Comparison of ENCODE assay signal across 28 mouse cellular contexts in the genomic region with DNA sequence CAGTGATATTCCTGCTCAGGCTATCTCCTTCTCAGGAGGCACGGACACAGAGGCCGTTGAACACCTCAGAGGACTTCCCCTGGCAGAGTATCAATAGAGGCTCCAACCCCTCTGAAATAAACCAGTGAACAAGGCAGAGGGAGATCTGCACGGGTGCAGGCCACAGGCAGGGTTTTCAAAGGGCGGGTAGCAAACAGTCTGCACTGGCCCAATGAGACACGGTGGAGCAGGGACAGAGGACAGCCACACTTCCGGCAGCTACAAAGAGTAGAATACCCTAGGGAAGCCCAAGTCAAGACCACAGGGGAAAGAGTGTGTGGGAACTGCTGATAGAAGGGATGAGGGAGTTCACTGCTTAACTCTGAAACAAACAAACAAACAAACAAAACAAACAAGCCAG. TPM values are rescaled to one million over a fixed set of nuclear protein-coding genes. Genes with fewer than 3 reads are reported as not detected.
DNase-seq lines count a peak whose midpoint lies in the region; ATAC-seq and TF ChIP-seq lines count a peak whose summit lies in the region.
"Had no signal": no experiment of that assay in that cellular context is flagged by ENCODE, and none has a peak within 500 bp of the region (broad histone marks: within the 10 kb centered on the region; RNA-seq: fewer than 3 reads in every experiment).

No protein-coding gene starts in this region.

- no peak overlapping the region for H3K4me2 ChIP-seq in hindbrain, embryonic 13.5 days
- no peak overlapping the region for H3K4me2 ChIP-seq in hindbrain, postnatal 0 days (ENCODE audit: low read depth, low read length)
- peak overlapping the region; percentile 62 for H3K4me2 ChIP-seq in liver, embryonic 11.5 days
- H3K4me2 ChIP-seq in liver, postnatal 0 days (ENCODE audit: low read depth, low read length) = peak overlapping the region; percentile 59
- H3K4me2 ChIP-seq: hindbrain, embryonic 14.5 days; midbrain, embryonic 13.5 days had no signal

- no peak for DNase-seq in hindbrain, postnatal 0 days (ENCODE audit: low spot score)
- DNase-seq in liver, embryonic 11.5 days (ENCODE audit: low spot score) = no peak
- no peak for DNase-seq in liver, postnatal 0 days
- no peak for DNase-seq in testis, postnatal 14 days (ENCODE audit: low spot score)
- DNase-seq: adrenal gland, postnatal 25 days; cerebellum, adult 11-12 months; cerebellum, postnatal 10 days; heart, postnatal 36 days; kidney, adult 8-10 months; kidney, postnatal 10 days; left cerebral cortex, postnatal 4 days; right cerebral cortex, postnatal 14 days; thymus, postnatal 25 days had no signal

- no peak for TF ChIP-seq EP300 in liver, postnatal 0 days (IDR thresholded peaks at IDR 0.05; ENCODE audit: low read depth)

- H3K9me3 ChIP-seq in erythroblast, embryonic 14.5 days (ENCODE audit: control insufficient read depth, low read length) = no peaks in the 10 kb centered on the region
- H3K9me3 ChIP-seq in hindbrain, embryonic 13.5 days = no peaks in the 10 kb centered on the region
- no peaks in the 10 kb centered on the region for H3K9me3 ChIP-seq in hindbrain, postnatal 0 days (ENCODE audit: low read length)
- H3K9me3 ChIP-seq in liver, embryonic 11.5 days (ENCODE audit: control insufficient read depth, low read length) = no peaks in the 10 kb centered on the region
- no peaks in the 10 kb centered on the region for H3K9me3 ChIP-seq in liver, postnatal 0 days (ENCODE audit: low read length)
- H3K9me3 ChIP-seq: embryonic facial prominence, embryonic 10.5 days; megakaryocyte, embryonic 14.5 days; midbrain, embryonic 13.5 days had no signal

- H3K4me1 ChIP-seq in erythroblast, embryonic 14.5 days (ENCODE audit: control insufficient read depth) = peaks cover 94% of the 10 kb centered on the region
- H3K4me1 ChIP-seq in hindbrain, embryonic 13.5 days (replicated peaks) = peaks cover 25% of the 10 kb centered on the region
- no peaks in the 10 kb centered on the region for H3K4me1 ChIP-seq in hindbrain, postnatal 0 days (ENCODE audit: insufficient read depth, low read length)
- peaks cover 71% of the 10 kb centered on the region for H3K4me1 ChIP-seq in liver, embryonic 11.5 days (replicated peaks; ENCODE audit: control insufficient read depth, insufficient read depth, low read length)
- H3K4me1 ChIP-seq in liver, postnatal 0 days (ENCODE audit: insufficient read depth) = peaks cover 56% of the 10 kb centered on the region

- H3K4me3 ChIP-seq in erythroblast, embryonic 14.5 days (replicated peaks) = peak overlapping the region; percentile 66
- no peak overlapping the region for H3K4me3 ChIP-seq in hindbrain, embryonic 13.5 days
- no peak overlapping the region for H3K4me3 ChIP-seq in hindbrain, postnatal 0 days (ENCODE audit: low read length)
- peak overlapping the region; percentile 34 for H3K4me3 ChIP-seq in liver, embryonic 11.5 days (ENCODE audit: low read depth, low read length)
- peak overlapping the region; percentile 22 for H3K4me3 ChIP-seq in liver, postnatal 0 days (ENCODE audit: low read depth, low read length)
- H3K4me3 ChIP-seq: embryonic facial prominence, embryonic 10.5 days; megakaryocyte, embryonic 14.5 days; midbrain, embryonic 13.5 days had no signal

- H3K9ac ChIP-seq in hindbrain, embryonic 13.5 days = 0 out of 2 replicates have a peak overlapping the region, but pooled peaks have one; percentile 20
- no peak overlapping the region for H3K9ac ChIP-seq in hindbrain, postnatal 0 days (replicated peaks; ENCODE audit: low read length)
- H3K9ac ChIP-seq in liver, embryonic 11.5 days (ENCODE audit: low read depth, low read length) = peak overlapping the region; percentile 65
- H3K9ac ChIP-seq in liver, postnatal 0 days (replicated peaks) = peak overlapping the region; percentile 61
- H3K9ac ChIP-seq: hindbrain, embryonic 14.5 days; midbrain, embryonic 13.5 days had no signal

- ATAC-seq in erythroblast, adult 5-6 weeks (replicated peaks; ENCODE audit: low FRiP score, poor library complexity, severe bottlenecking) = no peak
- ATAC-seq in hindbrain, embryonic 13.5 days (ENCODE audit: low FRiP score) = no peak
- ATAC-seq in hindbrain, postnatal 0 days = no peak
- no peak for ATAC-seq in liver, embryonic 11.5 days (replicated peaks; ENCODE audit: low FRiP score)
- no peak for ATAC-seq in liver, postnatal 0 days
- ATAC-seq: midbrain, embryonic 13.5 days had no signal

- H3K27me3 ChIP-seq in erythroblast, embryonic 14.5 days (ENCODE audit: control insufficient read depth) = no peaks in the 10 kb centered on the region
- no peaks in the 10 kb centered on the region for H3K27me3 ChIP-seq in hindbrain, embryonic 13.5 days
- H3K27me3 ChIP-seq in hindbrain, postnatal 0 days (ENCODE audit: insufficient read depth, low read length) = no peaks in the 10 kb centered on the region
- no peaks in the 10 kb centered on the region for H3K27me3 ChIP-seq in liver, embryonic 11.5 days (replicated peaks; ENCODE audit: control insufficient read depth, insufficient read depth, low read length)
- no peaks in the 10 kb centered on the region for H3K27me3 ChIP-seq in liver, postnatal 0 days (ENCODE audit: insufficient read depth, low read length)
- H3K27me3 ChIP-seq: megakaryocyte, embryonic 14.5 days; midbrain, embryonic 13.5 days had no signal

- TF ChIP-seq CTCF in hindbrain, postnatal 0 days (IDR thresholded peaks at IDR 0.05; ENCODE audit: low read depth) = no peak
- TF ChIP-seq CTCF in liver, postnatal 0 days (IDR thresholded peaks at IDR 0.05; ENCODE audit: low read depth) = no peak

- H3K36me3 ChIP-seq in erythroblast, embryonic 14.5 days (ENCODE audit: control insufficient read depth) = peaks cover 82% of the 10 kb centered on the region
- H3K36me3 ChIP-seq in hindbrain, embryonic 13.5 days = peaks cover 32% of the 10 kb centered on the region
- 0 out of 2 replicates have a peak, but pooled peaks cover 5% of the 10 kb centered on the region for H3K36me3 ChIP-seq in hindbrain, postnatal 0 days (ENCODE audit: insufficient read depth, low read length)
- H3K36me3 ChIP-seq in liver, embryonic 11.5 days (ENCODE audit: control insufficient read depth, insufficient read depth, low read length) = no peaks in the 10 kb centered on the region
- H3K36me3 ChIP-seq in liver, postnatal 0 days (replicated peaks; ENCODE audit: insufficient read depth, low read length) = peaks cover 6% of the 10 kb centered on the region

- 74% methylated on average over 6 of the region's 6 CpGs for WGBS in hindbrain, embryonic 13.5 days
- WGBS in hindbrain, postnatal 0 days = 66% methylated on average over 6 of the region's 6 CpGs
- 58% methylated on average over 6 of the region's 6 CpGs for WGBS in liver, embryonic 11.5 days
- 52% methylated on average over 6 of the region's 6 CpGs for WGBS in liver, postnatal 0 days (ENCODE audit: insufficient replicate concordance)

- no peak overlapping the region for H3K27ac ChIP-seq in hindbrain, embryonic 13.5 days
- no peak overlapping the region for H3K27ac ChIP-seq in hindbrain, postnatal 0 days
- peak overlapping the region; percentile 87 for H3K27ac ChIP-seq in liver, embryonic 11.5 days (ENCODE audit: low read depth, low read length)
- peak overlapping the region; percentile 93 for H3K27ac ChIP-seq in liver, postnatal 0 days (ENCODE audit: low read depth)
- H3K27ac ChIP-seq: embryonic facial prominence, embryonic 10.5 days; hindbrain, embryonic 14.5 days; midbrain, embryonic 13.5 days had no signal

RNA-seq across cellular contexts. Expression of a gene that starts 10.2 kb away (rescaled TPM):
- polyA plus RNA-seq in erythroblast, embryonic 14.5 days (2012) = 3.3 TPM in 2 replicates
- 55.9 and 63.5 TPM in 2 replicates for total RNA-seq in erythroblast, adult 5-6 weeks (2015; ENCODE audit: low replicate concordance)
- 60.6 and 63.8 TPM in 2 replicates for total RNA-seq in erythroblast, adult 5-6 weeks (2017; ENCODE audit: low replicate concordance)
- 15.0 and 18.7 TPM in 2 replicates for polyA plus RNA-seq in hindbrain, embryonic 13.5 days (2015; fragmentation: Nextera tagmentation; extraction: Ambion mirVana)
- total RNA-seq in hindbrain, postnatal 0 days (2014; rRNA removed) = 12.4 and 14.5 TPM in 2 replicates
- 9.7 and 11.6 TPM in 2 replicates for polyA plus RNA-seq in hindbrain, postnatal 0 days (2015; fragmentation: Nextera tagmentation; extraction: Ambion mirVana)
- 16.2 and 17.8 TPM in 2 replicates for polyA plus RNA-seq in liver, embryonic 11.5 days (2014; fragmentation: Nextera tagmentation; extraction: Ambion mirVana)
- polyA plus RNA-seq in liver, postnatal 0 days (2015; fragmentation: Nextera tagmentation; extraction: Ambion mirVana) = 3.7 and 4.3 TPM in 2 replicates

RNA-seq across cellular contexts. Expression of a gene that starts 20.0 kb away (rescaled TPM):
- not detected in 2 replicates for polyA plus RNA-seq in erythroblast, embryonic 14.5 days (2012)
- total RNA-seq in erythroblast, adult 5-6 weeks (2015; ENCODE audit: low replicate concordance) = not detected in 2 replicates
- not detected in 2 replicates for total RNA-seq in erythroblast, adult 5-6 weeks (2017; ENCODE audit: low replicate concordance)
- not detected in 2 replicates for polyA plus RNA-seq in hindbrain, embryonic 13.5 days (2015; fragmentation: Nextera tagmentation; extraction: Ambion mirVana)
- total RNA-seq in hindbrain, postnatal 0 days (2014; rRNA removed) = 0.84 TPM in 1 of 2 replicates, not detected in the other
- 0.14 TPM in 1 of 2 replicates, not detected in the other for polyA plus RNA-seq in hindbrain, postnatal 0 days (2015; fragmentation: Nextera tagmentation; extraction: Ambion mirVana)
- 0.23 TPM in 1 of 2 replicates, not detected in the other for polyA plus RNA-seq in liver, embryonic 11.5 days (2014; fragmentation: Nextera tagmentation; extraction: Ambion mirVana)
- polyA plus RNA-seq in liver, postnatal 0 days (2015; fragmentation: Nextera tagmentation; extraction: Ambion mirVana) = not detected in 2 replicates
- total RNA-seq: adrenal gland, postnatal 25 days; gastrocnemius, adult 18-20 months; heart, postnatal 36 days; layer of hippocampus, postnatal 14 days; left cerebral cortex, postnatal 4 days; liver, adult 2 months; monocyte, adult 5-6 weeks had no signal
- polyA plus RNA-seq: cortical plate, adult 2 months; embryonic facial prominence, embryonic 10.5 days; forebrain, embryonic 11.5 days; heart, embryonic 14.5 days; hindbrain, embryonic 14.5 days; liver, adult 2 months; midbrain, embryonic 13.5 days; neural tube, embryonic 11.5 days had no signal

Comparison
In these comparisons a context has a peak if more than half of its experiments do, and no peak if none do; other contexts are left out.
1. H3K4me3 ChIP-seq: peak in erythroblast, embryonic 14.5 days (single experiment), liver, embryonic 11.5 days (single experiment) and liver, postnatal 0 days (single experiment); none in hindbrain, embryonic 13.5 days (single experiment) and hindbrain, postnatal 0 days (single experiment).
2. H3K27ac ChIP-seq: peak in liver, embryonic 11.5 days (single experiment) and liver, postnatal 0 days (single experiment); none in hindbrain, embryonic 13.5 days (single experiment) and hindbrain, postnatal 0 days (single experiment).
3. H3K4me2 ChIP-seq: peak in liver, embryonic 11.5 days (single experiment) and liver, postnatal 0 days (single experiment); none in hindbrain, embryonic 13.5 days (single experiment) and hindbrain, postnatal 0 days (single experiment).